Mouse (Mus musculus): ENCODE measurements at regions not wholly inside any gene's neighbourhood (a gene's known extent, or its start where the extent isn't known, plus 50 kb on each side); places are given as distances from the start of the nearest gene placed in this dataset.

DNA sequence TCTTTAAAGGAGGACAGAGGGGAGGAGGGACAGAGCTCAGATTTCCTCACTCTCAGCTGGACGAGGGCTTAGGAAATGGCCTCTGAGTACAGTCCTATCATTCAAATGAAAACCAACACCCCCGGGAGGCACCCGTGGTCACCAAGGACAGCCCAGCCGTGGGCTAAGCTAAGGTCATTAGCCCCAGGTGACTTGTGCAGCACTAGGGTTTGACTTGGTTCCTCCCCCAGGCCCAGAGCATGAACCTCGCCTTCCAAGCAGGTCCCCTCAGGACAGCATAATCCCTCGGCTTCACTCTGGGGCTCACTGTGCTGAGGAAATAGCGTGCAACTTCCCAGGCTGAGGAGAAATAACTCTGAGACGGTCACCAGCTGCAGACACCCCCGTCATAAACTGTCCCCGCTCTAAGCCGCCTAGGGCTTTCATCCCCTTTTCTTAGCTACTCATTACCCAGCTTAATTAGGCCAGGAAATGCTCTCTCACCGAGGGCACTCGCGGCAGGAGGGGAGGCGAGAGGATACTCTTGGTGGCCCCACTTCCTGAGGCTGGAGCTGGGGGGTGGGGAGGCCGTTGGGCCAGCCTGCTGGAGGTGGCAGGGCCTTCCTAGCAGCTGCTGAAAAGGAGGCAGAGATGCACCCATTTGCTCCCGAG is 61.0 kb upstream of the Hdhd5 start:
- Histone ChIP-seq H3K27ac (no peak overlapping the region), H3K4me1 (peaks cover 13% of the 10 kb centered on the region), H3K9me3 (no peaks in the 10 kb centered on the region), H3K9ac (no peak overlapping the region), H3K27me3 (no peaks in the 10 kb centered on the region), H3K36me3 (no peaks in the 10 kb centered on the region), H3K4me3 (no peak overlapping the region), H3K4me2 (peak overlapping the region; percentile 36)
- whole genome bisulfite sequencing, result 5% methylated on average over 17 of the region's 17 CpGs
- no peak for ATAC-seq (ENCODE audit: borderline replicate concordance, extremely low read depth, low FRiP score, low TSS enrichment)

DNA sequence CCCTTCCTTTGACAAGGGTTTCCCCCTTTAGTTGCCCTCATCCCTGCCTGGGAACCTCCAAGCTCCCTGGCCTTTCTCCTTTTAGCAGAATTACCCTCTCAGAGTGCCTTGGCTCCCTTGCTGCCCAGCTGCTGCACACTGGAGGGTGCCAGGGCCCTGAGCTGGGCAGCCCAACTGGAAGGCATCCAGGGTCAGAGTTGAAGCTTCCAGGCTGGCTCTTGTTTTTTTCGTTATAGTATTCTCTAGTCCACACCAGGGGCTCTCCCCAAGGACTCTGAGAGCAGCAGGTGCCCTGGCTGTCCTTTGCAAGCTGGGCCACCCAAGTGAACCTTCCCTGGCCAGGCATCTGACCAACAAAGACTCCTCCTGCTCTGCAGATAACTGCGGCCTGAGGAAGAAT is 59.1 kb upstream of the Hdhd5 start:
- 73% methylated on average over 2 of the region's 2 CpGs for WGBS

DNA sequence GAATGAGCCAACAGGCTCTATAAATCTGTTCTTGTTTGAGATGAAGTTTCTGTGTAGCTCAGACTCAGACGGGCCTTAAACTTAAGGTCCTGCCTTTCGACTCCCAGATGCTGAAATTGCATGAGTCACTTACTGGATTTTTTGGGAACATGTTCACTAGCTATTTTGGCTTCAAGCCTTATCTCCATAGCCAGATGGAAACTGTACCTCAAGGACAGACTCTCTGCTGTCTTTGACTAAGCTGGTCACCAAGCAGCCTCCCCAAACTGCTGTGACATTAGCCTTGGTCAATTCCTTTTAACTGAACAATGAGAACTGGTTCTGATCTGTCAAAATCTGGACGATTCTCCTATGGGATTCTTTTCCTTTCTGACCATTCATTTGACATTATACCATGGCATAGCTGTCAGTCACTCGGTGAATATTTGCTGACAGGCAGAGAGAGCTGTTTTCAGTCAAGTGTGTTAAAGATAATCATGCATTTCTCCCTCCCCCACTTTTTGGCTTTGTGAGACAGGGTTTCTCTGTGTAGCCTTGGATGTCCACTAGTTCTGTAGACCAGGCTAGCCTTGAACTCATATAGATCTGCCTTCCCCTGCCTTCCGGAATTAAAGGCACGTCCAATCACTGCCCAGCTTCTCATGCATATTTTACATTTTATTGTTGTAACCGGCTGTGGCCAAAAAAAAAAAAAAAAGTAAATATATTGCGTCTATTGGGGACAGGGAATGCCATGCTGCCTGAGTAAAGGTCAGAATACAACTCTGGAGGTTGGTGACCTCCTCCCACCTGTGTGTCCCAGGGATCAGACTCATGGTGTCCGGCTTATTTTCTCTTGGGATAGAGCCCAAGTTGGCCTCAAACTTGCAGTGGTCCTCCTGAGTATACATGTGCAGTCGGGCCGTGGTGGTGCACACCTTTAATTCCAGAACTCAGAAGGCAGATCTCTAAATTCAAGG is 57.9 kb upstream of the Hdhd5 start:
- no peak overlapping the region for H3K9ac ChIP-seq
- WGBS, result 76% methylated on average over 11 of the region's 11 CpGs
- no peak overlapping the region for H3K27ac ChIP-seq
- H3K36me3 ChIP-seq, result no peaks in the 10 kb centered on the region
- H3K9me3 ChIP-seq, result no peaks in the 10 kb centered on the region
- H3K4me2 ChIP-seq, result no peak overlapping the region
- no peak for ATAC-seq (ENCODE audit: borderline replicate concordance, extremely low read depth, low FRiP score, low TSS enrichment)
- no peaks in the 10 kb centered on the region for H3K27me3 ChIP-seq
- H3K4me3 ChIP-seq, result no peak overlapping the region
- H3K4me1 ChIP-seq, result peaks cover 13% of the 10 kb centered on the region

More for the DNA sequence above, 59.1 kb upstream of the Hdhd5 start:
- H3K9ac ChIP-seq, result no peak overlapping the region
- no peak overlapping the region for H3K27ac ChIP-seq
- peaks cover 13% of the 10 kb centered on the region for H3K4me1 ChIP-seq
- H3K9me3 ChIP-seq, result no peaks in the 10 kb centered on the region
- no peaks in the 10 kb centered on the region for H3K27me3 ChIP-seq
- H3K4me3 ChIP-seq, result no peak overlapping the region
- no peak for ATAC-seq (ENCODE audit: borderline replicate concordance, extremely low read depth, low FRiP score, low TSS enrichment)
- H3K4me2 ChIP-seq, result no peak overlapping the region
- H3K36me3 ChIP-seq, result no peaks in the 10 kb centered on the region

DNA sequence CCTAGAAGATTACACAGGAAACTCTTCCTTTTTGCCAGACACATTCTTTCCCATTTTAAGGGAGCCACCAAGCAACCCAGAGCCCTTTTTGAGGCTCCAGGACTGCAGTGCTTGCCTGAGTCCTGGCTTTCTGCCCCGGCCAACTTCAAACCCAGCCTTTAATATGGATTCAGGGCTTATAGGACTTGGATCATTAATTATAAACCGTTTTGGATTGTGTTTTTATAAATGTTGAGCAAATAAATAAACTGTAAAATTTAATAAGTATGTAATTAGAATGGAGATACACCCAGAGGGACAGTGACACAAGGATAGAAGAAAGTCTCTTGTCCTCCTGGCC is 54.8 kb upstream of the Hdhd5 start:
- Histone ChIP-seq H3K27me3 (no peaks in the 10 kb centered on the region), H3K4me1 (no peaks in the 10 kb centered on the region), H3K36me3 (no peaks in the 10 kb centered on the region), H3K4me3 (no peak overlapping the region), H3K9me3 (no peaks in the 10 kb centered on the region), H3K27ac (no peak overlapping the region), H3K4me2 (no peak overlapping the region), H3K9ac (no peak overlapping the region)
- WGBS, result 55% methylated on average over 2 of the region's 2 CpGs
- no peak for ATAC-seq (ENCODE audit: borderline replicate concordance, extremely low read depth, low FRiP score, low TSS enrichment)

DNA sequence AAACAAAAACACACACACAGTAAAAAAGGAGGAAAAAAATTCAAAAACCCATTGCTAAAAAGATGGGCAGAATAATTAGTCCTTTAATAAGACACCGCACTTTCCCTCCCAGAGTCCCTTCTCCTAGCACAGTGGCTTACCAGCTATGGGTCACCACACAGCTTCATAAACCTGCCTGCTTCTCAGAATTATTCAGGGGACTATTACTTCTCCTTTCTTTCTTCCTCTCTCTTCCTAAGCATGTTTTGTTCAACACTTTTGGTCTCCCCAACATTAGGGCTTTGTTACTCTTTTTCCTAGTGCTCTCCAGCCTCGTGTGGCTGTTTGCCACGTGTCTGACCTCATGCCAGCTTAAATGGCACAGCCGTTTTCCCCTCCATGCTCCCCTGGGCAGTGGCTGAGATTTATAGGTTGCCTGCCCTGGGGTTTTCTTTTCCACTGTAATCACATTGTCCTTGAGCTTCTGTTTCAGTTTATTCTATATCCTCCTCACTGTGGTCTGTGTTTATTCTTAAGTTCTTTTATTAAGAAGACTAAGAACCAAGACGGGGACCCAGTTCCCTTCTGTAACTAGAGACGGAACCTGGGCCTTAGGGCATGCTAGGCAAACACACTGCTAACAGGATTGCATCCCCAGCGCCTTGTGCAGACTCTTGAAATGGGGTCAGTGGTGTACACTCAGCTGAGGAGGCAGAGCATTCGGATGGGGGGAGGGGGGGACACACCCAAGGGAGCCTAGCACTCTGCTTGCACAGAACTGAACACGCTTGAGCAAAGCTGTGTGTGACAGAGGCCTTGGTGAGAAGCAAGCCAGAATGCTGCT is 54.2 kb upstream of the Hdhd5 start:
- ATAC-seq (ENCODE audit: borderline replicate concordance, extremely low read depth, low FRiP score, low TSS enrichment), result no peak
- peaks cover 4% of the 10 kb centered on the region for H3K4me1 ChIP-seq
- no peak overlapping the region for H3K9ac ChIP-seq
- no peaks in the 10 kb centered on the region for H3K9me3 ChIP-seq
- no peaks in the 10 kb centered on the region for H3K36me3 ChIP-seq
- no peak overlapping the region for H3K4me2 ChIP-seq
- H3K27ac ChIP-seq, result no peak overlapping the region
- H3K27me3 ChIP-seq, result no peaks in the 10 kb centered on the region
- WGBS, result 42% methylated on average over 9 of the region's 9 CpGs
- H3K4me3 ChIP-seq, result no peak overlapping the region

DNA sequence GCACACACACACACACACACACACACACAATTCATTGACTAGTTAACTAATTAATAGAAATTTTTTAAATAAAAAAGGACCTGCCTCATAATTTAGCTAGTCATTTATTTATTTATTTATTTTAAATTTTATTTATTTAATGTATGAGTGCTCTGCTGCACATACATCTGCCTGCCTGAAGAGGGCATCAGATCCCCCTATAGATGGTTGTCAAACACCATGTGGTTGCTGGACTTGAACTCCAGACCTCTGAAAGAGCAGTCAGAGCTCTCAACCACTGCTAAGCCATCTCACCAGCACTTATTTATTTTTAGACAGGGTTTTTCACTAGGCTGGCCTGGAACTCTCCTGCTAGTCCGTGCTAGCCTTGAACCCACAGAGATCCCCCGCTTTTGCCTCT is 50.6 kb upstream of the Hdhd5 start:
- no peak overlapping the region for H3K9ac ChIP-seq
- peaks cover 18% of the 10 kb centered on the region for H3K4me1 ChIP-seq
- ATAC-seq (ENCODE audit: borderline replicate concordance, extremely low read depth, low FRiP score, low TSS enrichment), result no peak
- H3K9me3 ChIP-seq, result no peaks in the 10 kb centered on the region
- no peak overlapping the region for H3K4me3 ChIP-seq
- H3K27me3 ChIP-seq, result no peaks in the 10 kb centered on the region
- H3K27ac ChIP-seq, result no peak overlapping the region
- WGBS, result 85% methylated on average over 2 of the region's 2 CpGs
- no peaks in the 10 kb centered on the region for H3K36me3 ChIP-seq
- H3K4me2 ChIP-seq, result no peak overlapping the region
